Mouse (Mus musculus) MEL (cell line): ENCODE data around the gene Nsun2. TPM values are rescaled to one million over a fixed set of nuclear protein-coding genes. Genes with fewer than 3 reads are reported as not detected.

Experiments
- DNase-seq: peaks from one replicate; pipeline ENCODE4 v3.0.0; 2011; ENCODE audit warnings: low read depth, low spot score
- H3K27ac ChIP-seq: 2 replicates; pipeline ENCODE4 v1.5.1; 2012; ENCODE audit warnings: low read depth, mild to moderate bottlenecking, control low read depth, low read length, moderate library complexity; ENCODE audit not compliant: control insufficient read depth
- H3K27me3 ChIP-seq, 2 experiments: fragments of 150-350 bp in 1 of 2; sonication (generic) in 1 of 2; 2 replicates each; pipeline ENCODE4 v1.6.1; 2012; ENCODE audit warnings: low read length in 2 of 2, mild to moderate bottlenecking in 2 of 2, improper control_type of control experiment in 1 of 2, moderate library complexity in 1 of 2; ENCODE audit not compliant: insufficient read depth in 2 of 2, control insufficient read depth in 1 of 2
- H3K36me3 ChIP-seq, 2 experiments: 2 replicates each; pipeline ENCODE4 v1.6.1; 2012 to 2014; ENCODE audit warnings: low read length in 2 of 2, improper control_type of control experiment in 1 of 2, inconsistent platforms in 1 of 2, mild to moderate bottlenecking in 1 of 2; ENCODE audit not compliant: insufficient read depth in 2 of 2, control insufficient read depth in 1 of 2
- H3K4me1 ChIP-seq, 2 experiments: fragments of 150-350 bp in 1 of 2; sonication (generic) in 1 of 2; 2 replicates each; pipeline ENCODE4 v1.6.1; 2012; ENCODE audit warnings: low read length in 2 of 2, improper control_type of control experiment in 1 of 2, mild to moderate bottlenecking in 1 of 2; ENCODE audit not compliant: insufficient read depth in 2 of 2, control insufficient read depth in 1 of 2
- H3K4me3 ChIP-seq, 2 experiments: fragments of 150-350 bp in 1 of 2; sonication (generic) in 1 of 2; 2 replicates each; pipeline ENCODE4 v1.5.1; 2012; ENCODE audit warnings: low read depth in 2 of 2, low read length in 2 of 2, mild to moderate bottlenecking in 2 of 2, moderate library complexity in 2 of 2, control low read depth in 1 of 2, improper control_type of control experiment in 1 of 2; ENCODE audit not compliant: control insufficient read depth in 1 of 2, insufficient read depth in 1 of 2
- H3K79me2 ChIP-seq: 2 replicates; pipeline ENCODE4 v1.6.1; 2012; ENCODE audit warnings: mild to moderate bottlenecking, low read length, moderate library complexity; ENCODE audit not compliant: control insufficient read depth, poor library complexity, insufficient read depth
- H3K9ac ChIP-seq: 2 replicates; pipeline ENCODE4 v1.6.1; 2012; ENCODE audit warnings: low read depth, mild to moderate bottlenecking, control low read depth, low read length, moderate library complexity; ENCODE audit not compliant: control insufficient read depth, poor library complexity, severe bottlenecking
- H3K9me3 ChIP-seq: fragments of 150-350 bp; sonication (generic); replicated peaks from 2 replicates; pipeline ENCODE4 v1.6.1; 2012; ENCODE audit warnings: mild to moderate bottlenecking, low read length, improper control_type of control experiment, moderate library complexity; ENCODE audit not compliant: insufficient read depth
- BHLHE40 ChIP-seq: IDR thresholded peaks from 2 replicates; pipeline ENCODE4 v1.6.1; 2012; ENCODE audit warnings: low read depth, mild to moderate bottlenecking, inconsistent platforms, low read length, improper control_type of control experiment, borderline replicate concordance
- CHD2 ChIP-seq: IDR thresholded peaks from 2 replicates; pipeline ENCODE4 v1.6.1; 2011; ENCODE audit warnings: low read length, improper control_type of control experiment
- ELF1 ChIP-seq: IDR thresholded peaks from 2 replicates; pipeline ENCODE4 v1.6.1; 2014; ENCODE audit warnings: low read depth, mild to moderate bottlenecking, inconsistent platforms, low read length, improper control_type of control experiment, moderate library complexity
- EP300 ChIP-seq, 2 experiments: IDR thresholded peaks; 2 replicates each; pipeline ENCODE4 v1.6.1; 2011; ENCODE audit warnings: improper control_type of control experiment in 2 of 2, low read length in 2 of 2, low read depth in 1 of 2, mild to moderate bottlenecking in 1 of 2
- ETS1 ChIP-seq: IDR thresholded peaks from 2 replicates; pipeline ENCODE4 v1.6.1; 2012; ENCODE audit warnings: low read depth, mild to moderate bottlenecking, inconsistent platforms, low read length, improper control_type of control experiment, moderate library complexity
- GABPA ChIP-seq: IDR thresholded peaks from 2 replicates; pipeline ENCODE4 v1.6.1; 2012; ENCODE audit warnings: low read depth, mild to moderate bottlenecking, inconsistent platforms, low read length, improper control_type of control experiment, moderate library complexity
- GATA1 ChIP-seq: IDR thresholded peaks from 2 replicates; pipeline ENCODE4 v1.6.1; 2011; ENCODE audit warnings: low read depth, low read length, improper control_type of control experiment
- JUND ChIP-seq: IDR thresholded peaks from 2 replicates; pipeline ENCODE4 v1.6.1; 2011; ENCODE audit warnings: low read depth, mild to moderate bottlenecking, improper control_type of control experiment, low read length
- KAT2A ChIP-seq: conservative IDR thresholded peaks from 2 replicates; pipeline ENCODE4 v1.6.1; 2012; ENCODE audit warnings: low read depth, low read length, improper control_type of control experiment, inconsistent platforms
- MXI1 ChIP-seq: IDR thresholded peaks from 2 replicates; pipeline ENCODE4 v1.6.1; 2011; ENCODE audit warnings: mild to moderate bottlenecking, low read depth, low read length, improper control_type of control experiment
- MYC ChIP-seq: IDR thresholded peaks from 2 replicates; pipeline ENCODE4 v1.6.1; 2011; ENCODE audit warnings: low read depth, mild to moderate bottlenecking, low read length, improper control_type of control experiment, moderate library complexity
- POLR2A ChIP-seq, 2 experiments: IDR thresholded peaks; 2 replicates each; pipeline ENCODE4 v1.6.1; 2011 to 2012; ENCODE audit warnings: low read length in 2 of 2, mild to moderate bottlenecking in 2 of 2, control low read depth in 1 of 2, improper control_type of control experiment in 1 of 2, low read depth in 1 of 2, moderate library complexity in 1 of 2; ENCODE audit not compliant: control insufficient read depth in 1 of 2, insufficient read depth in 1 of 2, poor library complexity in 1 of 2
- POLR2AphosphoS5 ChIP-seq: IDR thresholded peaks from 2 replicates; pipeline ENCODE4 v1.6.1; 2012; ENCODE audit warnings: low read depth, borderline replicate concordance, mild to moderate bottlenecking, inconsistent platforms, low read length, moderate library complexity, mixed read lengths
- RAD21 ChIP-seq: IDR thresholded peaks from 2 replicates; pipeline ENCODE4 v1.6.1; 2011; ENCODE audit warnings: mild to moderate bottlenecking, low read depth, low read length, improper control_type of control experiment
- TAL1 ChIP-seq: IDR thresholded peaks from 2 replicates; pipeline ENCODE4 v1.6.1; 2012; ENCODE audit warnings: mild to moderate bottlenecking, inconsistent platforms, low read length, moderate library complexity, mixed read lengths
- TCF12 ChIP-seq: IDR thresholded peaks from 2 replicates; pipeline ENCODE4 v1.6.1; 2014; ENCODE audit warnings: low read depth, mild to moderate bottlenecking, inconsistent platforms, low read length, improper control_type of control experiment, moderate library complexity
- USF2 ChIP-seq, 2 experiments: IDR thresholded peaks; 2 replicates each; pipeline ENCODE4 v1.6.1; 2011 to 2012; ENCODE audit warnings: improper control_type of control experiment in 2 of 2, low read length in 2 of 2, borderline replicate concordance in 1 of 2, inconsistent platforms in 1 of 2, low read depth in 1 of 2, mild to moderate bottlenecking in 1 of 2; ENCODE audit not compliant: insufficient read depth in 1 of 2
- ZKSCAN1 ChIP-seq: IDR thresholded peaks from 2 replicates; pipeline ENCODE4 v1.6.1; 2012; ENCODE audit warnings: low read depth, mild to moderate bottlenecking, inconsistent platforms, low read length, improper control_type of control experiment, moderate library complexity
- ZMIZ1 ChIP-seq: IDR thresholded peaks from 2 replicates; pipeline ENCODE4 v1.6.1; 2012; ENCODE audit warnings: low read depth, mild to moderate bottlenecking, inconsistent platforms, low read length, improper control_type of control experiment, moderate library complexity
- ZNF384 ChIP-seq: IDR thresholded peaks from 2 replicates; pipeline ENCODE4 v1.6.1; 2012; ENCODE audit warnings: low read depth, mild to moderate bottlenecking, inconsistent platforms, low read length, improper control_type of control experiment
- polyA plus RNA-seq, 2 experiments: library from polyadenylated mRNA; stranded (reverse) in 1 of 2; unstranded in 1 of 2; fragments of >175 nt in 1 of 2; fragments of >200 nt in 1 of 2; gene quantifications; 2 replicates each; pipeline versions ENCODE4 v1.2.1 to v1.2.4; 2012; ENCODE audit warnings: low replicate concordance in 2 of 2, low read depth in 1 of 2; ENCODE audit not compliant: insufficient read length in 2 of 2, insufficient read depth in 1 of 2, missing spikeins in 1 of 2
- total RNA-seq: library from RNA; depleted of rRNA; stranded (reverse); fragments of 300-350 nt; gene quantifications from 2 replicates; pipeline ENCODE4 v1.2.3, GENCODE M21; 2012

Nsun2 gene
- total and polyA plus RNA-seq, 3 experiments, result 277 to 303 (median 302) TPM

- peaks cover 0 to 2% of the 10 kb centered on the region in 2 experiments; a peak in 1 of 4 replicates for H3K36me3 ChIP-seq
- TF ChIP-seq KAT2A, result no peak
- no peak for TF ChIP-seq USF2 (IDR thresholded peaks at IDR 0.05; ENCODE audit: borderline replicate concordance in 1 of 2, insufficient read depth in 1 of 2, low read depth in 1 of 2, low read length in 2 of 2)
- TF ChIP-seq GABPA, result no peak
- no peak for TF ChIP-seq POLR2A (IDR thresholded peaks at IDR 0.05; ENCODE audit: control insufficient read depth in 1 of 2, insufficient read depth in 1 of 2, low read depth in 1 of 2, low read length in 2 of 2, poor library complexity in 1 of 2)
- TF ChIP-seq ETS1, result no peak
- no peak for TF ChIP-seq TCF12
- TF ChIP-seq ZNF384, result no peak
- no peak for TF ChIP-seq TAL1
- TF ChIP-seq POLR2AphosphoS5, result no peak
- no peak for TF ChIP-seq CHD2
- TF ChIP-seq JUND, result no peak
- no peak for TF ChIP-seq ELF1
- TF ChIP-seq MXI1, result no peak
- no peak for TF ChIP-seq EP300 (IDR thresholded peaks at IDR 0.05; ENCODE audit: low read depth in 1 of 2, low read length in 2 of 2)
- TF ChIP-seq BHLHE40, result no peak
- no peak for TF ChIP-seq MYC
- TF ChIP-seq, all 39 proteins: peak for 0
Measured at GRCm38 (mm10) chr13:69542571-69543352, 9.2 kb downstream of the Nsun2 start.

GRCm38 (mm10) chr13:69543595-69543994 is 10.0 kb downstream of the Nsun2 start:
- Histone ChIP-seq H3K36me3 (peaks cover 0 to under 1% of the 10 kb centered on the region in 2 experiments; a peak in 1 of 4 replicates), H3K27ac (no peak overlapping the region), H3K9me3 (no peaks in the 10 kb centered on the region), H3K27me3 (peaks cover 0 to 1% of the 10 kb centered on the region in 2 experiments; a peak in 1 of 4 replicates), H3K4me1 (peaks cover 0 to 3% of the 10 kb centered on the region in 2 experiments; a peak in 2 of 4 replicates), H3K4me3 (no peak overlapping the region), H3K9ac (no peak overlapping the region), H3K79me2 (no peaks in the 10 kb centered on the region)
- TF ChIP-seq RAD21, result no peak
- TF ChIP-seq POLR2A (IDR thresholded peaks at IDR 0.05; ENCODE audit: control insufficient read depth in 1 of 2, insufficient read depth in 1 of 2, low read depth in 1 of 2, low read length in 2 of 2, poor library complexity in 1 of 2), result no peak
- no peak for TF ChIP-seq ZMIZ1
- TF ChIP-seq GABPA, result no peak
- TF ChIP-seq CHD2, result no peak
- no peak for TF ChIP-seq ETS1
- TF ChIP-seq ZKSCAN1, result no peak
- TF ChIP-seq TAL1, result no peak
- TF ChIP-seq GATA1, result no peak
- no peak for TF ChIP-seq EP300 (IDR thresholded peaks at IDR 0.05; ENCODE audit: low read depth in 1 of 2, low read length in 2 of 2)
- no peak for DNase-seq

More at GRCm38 (mm10) chr13:69542571-69543352, 9.2 kb downstream of the Nsun2 start:
- peaks cover 0 to 7% of the 10 kb centered on the region in 2 experiments; a peak in 2 of 4 replicates for H3K4me1 ChIP-seq
- DNase-seq, result no peak
- no peak overlapping the region for H3K4me3 ChIP-seq
- no peaks in the 10 kb centered on the region for H3K79me2 ChIP-seq
- no peak overlapping the region for H3K27ac ChIP-seq
- 0 out of 4 replicates have a peak, but pooled peaks cover 0 to 1% of the 10 kb centered on the region in 2 experiments for H3K27me3 ChIP-seq
- no peak overlapping the region for H3K9ac ChIP-seq
- H3K9me3 ChIP-seq, result no peaks in the 10 kb centered on the region
